18 mouse cellular contexts compared by ENCODE assay signal in the genomic region with DNA sequence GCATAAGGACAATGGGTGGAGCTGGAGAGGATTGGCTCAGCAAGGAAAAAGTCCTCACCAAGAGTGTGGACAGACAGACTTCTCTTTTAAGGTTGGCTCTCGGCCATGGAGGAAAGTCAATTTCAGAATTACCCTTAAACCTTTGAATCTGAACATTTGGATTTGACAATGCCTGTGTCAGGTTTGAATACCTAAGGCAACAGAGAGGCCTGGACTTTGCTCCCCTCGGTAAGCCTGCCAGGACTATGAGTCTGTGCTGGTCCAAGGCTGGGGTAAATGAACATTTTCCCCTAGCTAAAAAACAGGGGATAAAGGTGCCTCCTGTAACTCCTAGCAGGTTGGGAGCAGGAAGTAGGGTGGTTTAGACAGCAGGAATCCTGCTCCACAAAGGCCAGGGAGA.
DNase-seq lines count a peak whose midpoint lies in the region; ATAC-seq and TF ChIP-seq lines count a peak whose summit lies in the region.
"Had no signal": no experiment of that assay in that cellular context is flagged by ENCODE, and none has a peak within 500 bp of the region (broad histone marks: within the 10 kb centered on the region; RNA-seq: fewer than 3 reads in every experiment).

No protein-coding gene starts in this region.

- H3K9me3 ChIP-seq in hindbrain, embryonic 12.5 days (replicated peaks): no peaks in the 10 kb centered on the region; the same call in 1 of the 2 replicates
- H3K9me3 ChIP-seq in hindbrain, embryonic 13.5 days: 0 out of 2 replicates have a peak, but pooled peaks cover 5% of the 10 kb centered on the region
- H3K9me3 ChIP-seq in midbrain, embryonic 10.5 days (replicated peaks): no peaks in the 10 kb centered on the region
- H3K9me3 ChIP-seq in midbrain, embryonic 13.5 days: no peaks in the 10 kb centered on the region
- no peaks in the 10 kb centered on the region for H3K9me3 ChIP-seq in limb, embryonic 10.5 days (replicated peaks)
- H3K9me3 ChIP-seq: limb, embryonic 13.5 days; midbrain, embryonic 15.5 days had no signal

- H3K36me3 ChIP-seq in hindbrain, embryonic 12.5 days: no peaks in the 10 kb centered on the region
- H3K36me3 ChIP-seq in hindbrain, embryonic 13.5 days: no peaks in the 10 kb centered on the region
- no peaks in the 10 kb centered on the region for H3K36me3 ChIP-seq in midbrain, embryonic 10.5 days
- H3K36me3 ChIP-seq in midbrain, embryonic 13.5 days: no peaks in the 10 kb centered on the region
- H3K36me3 ChIP-seq in limb, embryonic 10.5 days: no peaks in the 10 kb centered on the region
- H3K36me3 ChIP-seq: limb, embryonic 13.5 days; midbrain, embryonic 15.5 days had no signal

- H3K4me1 ChIP-seq in hindbrain, embryonic 12.5 days: peaks cover 28% of the 10 kb centered on the region
- peaks cover 26% of the 10 kb centered on the region for H3K4me1 ChIP-seq in hindbrain, embryonic 13.5 days (replicated peaks)
- peaks cover 29% of the 10 kb centered on the region for H3K4me1 ChIP-seq in midbrain, embryonic 10.5 days
- H3K4me1 ChIP-seq in midbrain, embryonic 13.5 days (replicated peaks): peaks cover 22% of the 10 kb centered on the region
- peaks cover 34% of the 10 kb centered on the region for H3K4me1 ChIP-seq in limb, embryonic 10.5 days

- 74% methylated on average over 2 of the region's 2 CpGs for WGBS in hindbrain, embryonic 12.5 days
- WGBS in hindbrain, embryonic 13.5 days: 71% methylated on average over 2 of the region's 2 CpGs
- WGBS in midbrain, embryonic 10.5 days: 49% methylated on average over 2 of the region's 2 CpGs
- WGBS in midbrain, embryonic 13.5 days: 60% methylated on average over 2 of the region's 2 CpGs
- 79% methylated on average over 2 of the region's 2 CpGs for WGBS in limb, embryonic 10.5 days

- TF ChIP-seq CTCF in layer of hippocampus, adult 2 months (conservative IDR thresholded peaks at IDR 0.05): no peak

- no peak overlapping the region for H3K9ac ChIP-seq in hindbrain, embryonic 12.5 days
- H3K9ac ChIP-seq in hindbrain, embryonic 13.5 days: no peak overlapping the region
- H3K9ac ChIP-seq in midbrain, embryonic 13.5 days (replicated peaks): no peak overlapping the region
- H3K9ac ChIP-seq: limb, embryonic 13.5 days; midbrain, embryonic 15.5 days had no signal

- no peaks in the 10 kb centered on the region for H3K27me3 ChIP-seq in hindbrain, embryonic 12.5 days
- no peaks in the 10 kb centered on the region for H3K27me3 ChIP-seq in hindbrain, embryonic 13.5 days
- H3K27me3 ChIP-seq in midbrain, embryonic 10.5 days (ENCODE audit: low read depth, poor library complexity, severe bottlenecking): no peaks in the 10 kb centered on the region
- no peaks in the 10 kb centered on the region for H3K27me3 ChIP-seq in midbrain, embryonic 13.5 days
- no peaks in the 10 kb centered on the region for H3K27me3 ChIP-seq in limb, embryonic 10.5 days (ENCODE audit: low read depth, poor library complexity, severe bottlenecking)
- H3K27me3 ChIP-seq: limb, embryonic 13.5 days; midbrain, embryonic 15.5 days had no signal

- DNase-seq in midbrain, embryonic 10.5 days (ENCODE audit: low spot score): no peak
- no peak for DNase-seq in limb, embryonic 10.5 days (ENCODE audit: low spot score)
- DNase-seq in layer of hippocampus, adult 2 months (ENCODE audit: low spot score in 2 of 2): no peak
- DNase-seq in thymus, postnatal 10 days (ENCODE audit: low spot score in 2 of 2): no peak
- DNase-seq: adrenal gland, adult 2 months; cerebellum, adult 11-12 months; cerebellum, postnatal 36 days; heart, adult 11 months; heart, postnatal 4 days; lung, adult 18-20 months; spleen, adult 18-20 months; thymus, postnatal 36 days had no signal

- H3K4me2 ChIP-seq in hindbrain, embryonic 12.5 days (replicated peaks): no peak overlapping the region
- H3K4me2 ChIP-seq in hindbrain, embryonic 13.5 days: no peak overlapping the region
- no peak overlapping the region for H3K4me2 ChIP-seq in midbrain, embryonic 13.5 days (replicated peaks)
- H3K4me2 ChIP-seq: limb, embryonic 13.5 days; midbrain, embryonic 15.5 days had no signal

- peak overlapping the region; percentile 35; the same call in 1 of the 2 replicates for H3K27ac ChIP-seq in hindbrain, embryonic 12.5 days
- no peak overlapping the region for H3K27ac ChIP-seq in hindbrain, embryonic 13.5 days
- H3K27ac ChIP-seq in midbrain, embryonic 10.5 days (replicated peaks): peak overlapping the region; percentile 34; the same call in 1 of the 2 replicates
- H3K27ac ChIP-seq in midbrain, embryonic 13.5 days: no peak overlapping the region
- H3K27ac ChIP-seq in limb, embryonic 10.5 days: 0 out of 2 replicates have a peak overlapping the region, but pooled peaks have one; percentile 25
- no peak overlapping the region for H3K27ac ChIP-seq in layer of hippocampus, adult 2 months
- H3K27ac ChIP-seq: limb, embryonic 13.5 days; midbrain, embryonic 15.5 days had no signal

- no peak for ATAC-seq in hindbrain, embryonic 12.5 days (ENCODE audit: low FRiP score)
- ATAC-seq in hindbrain, embryonic 13.5 days (ENCODE audit: low FRiP score): no peak
- no peak for ATAC-seq in midbrain, embryonic 13.5 days
- ATAC-seq: inflammation-experienced regulatory T-cells, adult 6 months; midbrain, embryonic 15.5 days had no signal

- no peak overlapping the region for H3K4me3 ChIP-seq in hindbrain, embryonic 12.5 days
- H3K4me3 ChIP-seq in hindbrain, embryonic 13.5 days: no peak overlapping the region
- H3K4me3 ChIP-seq in midbrain, embryonic 10.5 days: no peak overlapping the region
- H3K4me3 ChIP-seq in midbrain, embryonic 13.5 days (replicated peaks): no peak overlapping the region
- no peak overlapping the region for H3K4me3 ChIP-seq in limb, embryonic 10.5 days
- H3K4me3 ChIP-seq in layer of hippocampus, adult 2 months: no peak overlapping the region
- H3K4me3 ChIP-seq: limb, embryonic 13.5 days; midbrain, embryonic 15.5 days had no signal

Comparison
In these comparisons a context has a peak if more than half of its experiments do, and no peak if none do; other contexts are left out.
1. H3K27ac ChIP-seq: peak in hindbrain, embryonic 12.5 days (single experiment), midbrain, embryonic 10.5 days (single experiment) and limb, embryonic 10.5 days (single experiment); none in hindbrain, embryonic 13.5 days (single experiment), midbrain, embryonic 13.5 days (single experiment) and layer of hippocampus, adult 2 months (single experiment).